In genomic region chr2:92709668-92710067, GRCm38 (mm10) we compare ENCODE assay signal across 16 mouse cellular contexts.
"Had no signal": no experiment of that assay in that cellular context is flagged by ENCODE, and none has a peak within 500 bp of the region (broad histone marks: within the 10 kb centered on the region; RNA-seq: fewer than 3 reads in every experiment).

No protein-coding gene starts in this region.

- H3K4me3 ChIP-seq: neural tube, embryonic 13.5 days; neural tube, embryonic 15.5 days; stomach, embryonic 15.5 days had no signal

- DNase-seq: retina, postnatal 1 day; right cerebral cortex, adult 18-20 months; right cerebral cortex, postnatal 14 days; right cerebral cortex, postnatal 25 days; right cerebral cortex, postnatal 4 days; spleen, adult 18-20 months; thymus, adult 18-20 months; thymus, adult 2 months; thymus, postnatal 14 days; thymus, postnatal 25 days; thymus, postnatal 36 days; thymus, postnatal 4 days had no signal

- H3K27ac ChIP-seq: neural tube, embryonic 13.5 days; neural tube, embryonic 15.5 days; stomach, embryonic 15.5 days; stomach, postnatal 0 days had no signal
